Mouse (Mus musculus) left cerebral cortex, postnatal 25 days (tissue): ENCODE data around the gene Cd200r4. TPM values are rescaled to one million over a fixed set of nuclear protein-coding genes. Genes with fewer than 3 reads are reported as not detected.
A peak's percentile ranks its signal among the peaks of the same experiment; 100 is the strongest.

ENCODE experiments used
- DNase-seq, 2 experiments: peaks; one replicate each; pipeline ENCODE4 v3.0.0; 2022; ENCODE audit warnings: low spot score in 2 of 2, mixed read lengths in 1 of 2
- intact Hi-C: fragments of 180-260 bp; cut with DNase I; formaldehyde crosslinking; loops from one replicate; pipeline ENCODE4 v1.15.1; 2025
- total RNA-seq, 2 experiments: library from RNA; stranded (reverse); gene quantifications; 2 replicates each; pipeline ENCODE4 v1.2.3; 2021

Cd200r4 gene
- total RNA-seq, 2 experiments from 2014 or later: 0.21 to 0.28 TPM

DNA sequence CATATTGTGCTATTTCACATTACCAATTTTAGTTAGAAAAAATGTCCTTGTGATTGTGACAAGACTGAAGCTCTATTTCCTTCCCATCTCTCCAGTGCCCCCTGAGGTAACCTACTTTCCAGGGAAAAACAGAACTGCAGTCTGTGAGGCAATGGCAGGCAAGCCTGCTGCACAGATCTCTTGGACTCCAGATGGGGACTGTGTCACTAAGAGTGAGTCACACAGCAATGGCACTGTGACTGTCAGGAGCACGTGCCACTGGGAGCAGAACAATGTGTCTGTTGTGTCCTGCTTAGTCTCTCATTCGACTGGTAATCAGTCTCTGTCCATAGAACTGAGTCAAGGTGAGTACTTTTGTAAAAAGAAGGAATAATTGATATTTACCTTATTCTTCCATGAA, 21.7 kb downstream of the Cd200r4 start:
- intact Hi-C loops: loop anchor here (2.0 kb wide), 1 partner anchor 44 kb away; no protein-coding TSS in a partner anchor
- DNase-seq: peak; percentile 4 to 71

DNA sequence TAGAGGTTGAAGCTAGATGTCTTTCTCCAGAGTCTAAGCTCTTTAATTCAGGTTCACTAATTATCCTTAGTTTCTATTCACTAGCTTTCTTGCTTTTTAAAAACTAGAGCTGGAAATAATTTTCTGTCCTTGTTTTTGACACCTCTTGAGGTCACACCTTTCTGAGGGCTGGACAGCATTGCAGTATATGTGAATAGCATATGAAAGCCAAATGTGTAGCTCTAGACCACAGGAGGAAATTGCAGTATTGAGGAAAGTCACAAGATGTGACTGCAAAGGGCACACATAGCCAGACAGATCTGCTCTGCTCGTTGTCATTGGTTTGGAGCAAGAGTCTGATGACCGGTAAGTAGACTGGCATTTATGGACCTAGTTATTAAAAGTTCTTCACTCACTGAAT, 55.3 kb downstream of the Cd200r4 start, which contains the start of gene Cd200r2:
Gene Cd200r2 (plus strand): TSS at position 301 of the 400 bp plus-strand sequence.
- intact Hi-C loops: no loop called here
- DNase-seq: no peak

DNA sequence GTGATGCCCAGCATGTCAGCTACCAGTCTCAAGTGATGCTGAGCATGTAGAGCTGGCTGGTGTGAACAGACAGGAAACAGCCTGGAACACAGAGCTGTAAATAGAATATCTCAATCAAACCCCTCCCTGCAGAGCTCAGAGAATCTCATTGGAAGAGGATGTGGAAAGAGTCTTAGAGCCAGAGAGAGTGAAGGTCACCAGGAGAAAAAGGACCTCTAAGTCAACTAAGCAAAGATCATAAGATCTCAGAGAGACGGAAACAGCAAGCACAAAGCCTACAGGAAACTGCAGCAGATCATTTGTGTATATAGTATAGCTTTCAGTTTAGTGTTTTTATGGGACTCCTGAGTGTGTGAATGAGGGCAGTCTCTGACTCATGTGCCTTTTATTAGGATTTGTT, 63.6 kb downstream of the Cd200r4 start:
- intact Hi-C loops: no loop called here

DNA sequence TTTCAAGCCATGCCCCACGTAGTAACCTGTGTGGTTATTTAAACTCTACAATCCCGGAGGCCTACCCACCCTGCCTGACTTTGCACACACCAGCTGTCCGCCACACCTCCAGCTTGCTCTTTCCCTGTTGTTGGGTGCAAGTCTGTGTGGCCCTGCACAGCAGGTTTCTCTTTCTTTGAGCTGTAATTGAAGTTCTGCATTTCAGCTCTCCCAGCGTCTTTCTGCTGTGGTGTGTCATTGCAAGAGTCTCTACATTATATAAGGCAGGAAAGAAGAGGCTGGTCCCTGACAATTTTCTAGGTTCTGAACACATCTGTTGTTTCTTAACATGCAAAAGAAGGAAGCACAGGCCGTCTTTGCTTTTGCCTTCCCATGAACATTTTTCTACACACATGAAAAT, 65.1 kb downstream of the Cd200r4 start:
- DNase-seq: no peak
- intact Hi-C loops: no loop called here

More for the DNA sequence above, 63.6 kb downstream of the Cd200r4 start:
- DNase-seq: no peak

DNA sequence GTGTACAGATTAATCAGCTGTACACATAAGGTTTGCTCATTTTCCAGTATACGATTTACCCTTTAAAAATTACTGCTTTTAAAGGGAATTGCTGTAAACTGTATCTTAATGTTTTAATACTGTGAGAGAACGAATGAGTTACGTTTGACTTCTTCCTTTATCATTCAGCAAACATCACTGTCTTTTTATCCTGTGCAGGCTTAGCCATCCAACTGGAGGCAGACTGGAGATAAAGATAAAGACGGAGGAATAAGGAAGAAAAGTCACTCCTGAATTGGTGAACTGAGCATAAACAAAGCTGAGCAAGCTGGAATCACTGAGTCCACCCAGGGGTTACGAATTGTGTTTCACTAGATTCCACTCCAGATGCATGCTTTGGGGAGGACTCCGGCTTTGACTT, 66.1 kb downstream of the Cd200r4 start:
- intact Hi-C loops: no loop called here
- DNase-seq: no peak

Other genes starting within 250 kb of the Cd200r4 start
- 1 to 10 TPM; 5.7 to 5.9 TPM for gene Nepro, start 87.4 kb upstream of the Cd200r4 start, total RNA-seq
- gene Gtpbp8, start 65.4 kb upstream of the Cd200r4 start, total RNA-seq: 10 to 100 TPM; 23.9 to 25.3 TPM
- 1 to 10 TPM in 1 of 2 experiments, under 1 TPM in 1; 0.85 to 1.2 TPM for gene Cd200r1, start 46.0 kb upstream of the Cd200r4 start, total RNA-seq
- not detected for gene Cd200r2, start 55.4 kb downstream of the Cd200r4 start, total RNA-seq
- not detected for gene Cd200r3, start 131.9 kb downstream of the Cd200r4 start, total RNA-seq